8 mouse cellular contexts compared by ENCODE assay signal in genomic region chr2:30106364-30106763, GRCm38 (mm10). TPM values are rescaled to one million over a fixed set of nuclear protein-coding genes. Genes with fewer than 3 reads are reported as not detected.
DNase-seq lines count a peak whose midpoint lies in the region; ATAC-seq and TF ChIP-seq lines count a peak whose summit lies in the region.

No protein-coding gene starts in this region.

- H3K9ac ChIP-seq in heart, embryonic 12.5 days: no peak overlapping the region

- no peaks in the 10 kb centered on the region for H3K9me3 ChIP-seq in heart, embryonic 12.5 days (replicated peaks)

- H3K36me3 ChIP-seq in heart, embryonic 12.5 days: peaks cover 88% of the 10 kb centered on the region

- no peak for TF ChIP-seq POLR2A in brain, embryonic 14.5 days (IDR thresholded peaks at IDR 0.05; ENCODE audit: borderline replicate concordance, extremely low read depth, insufficient read depth, insufficient read length, poor library complexity, severe bottlenecking)

- H3K27me3 ChIP-seq in heart, embryonic 12.5 days (replicated peaks): no peaks in the 10 kb centered on the region

- H3K4me3 ChIP-seq in heart, embryonic 12.5 days: no peak overlapping the region

- H3K4me2 ChIP-seq in heart, embryonic 12.5 days: no peak overlapping the region

- peak; percentile 71; the same call in 1 of the 2 replicates for TF ChIP-seq CTCF in brain, embryonic 14.5 days (IDR thresholded peaks at IDR 0.05; ENCODE audit: borderline replicate concordance, extremely low read depth, insufficient read depth, insufficient read length)

- intact Hi-C loops in heart, postnatal 36 days (cut with DNase I): loop anchor here (2.0 kb wide), 1 partner anchor 52 kb away; no protein-coding TSS in a partner anchor

- peaks cover 7% of the 10 kb centered on the region; the same call in 1 of the 2 replicates for H3K4me1 ChIP-seq in heart, embryonic 12.5 days (replicated peaks)

- no peak overlapping the region for H3K27ac ChIP-seq in heart, embryonic 12.5 days (ENCODE audit: poor library complexity, severe bottlenecking)

- no peak for ATAC-seq in heart, embryonic 12.5 days (ENCODE audit: insufficient number of reproducible peaks, low FRiP score)

- DNase-seq in heart, postnatal 36 days: peak; percentile 32 to 57
- DNase-seq in urinary bladder, postnatal 14 days (ENCODE audit: low spot score): peak; percentile 59
- DNase-seq in urinary bladder, postnatal 4 days (ENCODE audit: low spot score in 2 of 2): no peak
- DNase-seq in brain, embryonic 14.5 days (ENCODE audit: low read depth): peak; percentile 50
- peak; percentile 76 to 79 for DNase-seq in kidney, postnatal 4 days
- peak; percentile 47 to 61 for DNase-seq in natural killer cell, adult 2 months (ENCODE audit: low spot score in 2 of 2)
- DNase-seq in gastrocnemius, adult 18-20 months (ENCODE audit: low spot score): no peak

RNA-seq across cellular contexts. Expression of gene Zdhhc12, which starts 12.9 kb away (rescaled TPM):
- total RNA-seq in heart, postnatal 36 days (2021): 1 to 10 TPM; 4.1 to 4.7 TPM
- 49.8 and 50.4 TPM in 2 replicates for polyA plus RNA-seq in heart, embryonic 12.5 days (2016; fragmentation: Nextera tagmentation; extraction: Ambion mirVana)
- 33.2 and 45.4 TPM in 2 replicates for polyA plus RNA-seq in brain, embryonic 14.5 days (2012; rRNA removed)
- total RNA-seq in gastrocnemius, adult 18-20 months (2021): 1 to 10 TPM; 2.1 to 2.8 TPM

RNA-seq across cellular contexts. Expression of gene Zer1, which starts 18.0 kb away (rescaled TPM):
- total RNA-seq in heart, postnatal 36 days (2021): 10 to 100 TPM; 24.3 to 27.3 TPM
- polyA plus RNA-seq in heart, embryonic 12.5 days (2016; fragmentation: Nextera tagmentation; extraction: Ambion mirVana): 5.7 and 6.1 TPM in 2 replicates
- polyA plus RNA-seq in brain, embryonic 14.5 days (2012; rRNA removed): 88.2 and 94.3 TPM in 2 replicates
- total RNA-seq in gastrocnemius, adult 18-20 months (2021): 10 to 100 TPM; 23.5 to 24.1 TPM

RNA-seq across cellular contexts. Expression of gene Tbc1d13, which starts 27.2 kb away (rescaled TPM):
- 10 to 100 TPM; 17.5 to 18.0 TPM for total RNA-seq in heart, postnatal 36 days (2021)
- polyA plus RNA-seq in heart, embryonic 12.5 days (2016; fragmentation: Nextera tagmentation; extraction: Ambion mirVana): 5.4 and 5.8 TPM in 2 replicates
- polyA plus RNA-seq in brain, embryonic 14.5 days (2012; rRNA removed): 75.4 and 84.1 TPM in 2 replicates
- total RNA-seq in gastrocnemius, adult 18-20 months (2021): 10 to 100 TPM; 11.7 to 12.0 TPM

RNA-seq across cellular contexts. Expression of gene Pkn3, which starts 28.9 kb away (rescaled TPM):
- 10 to 100 TPM in 1 of 2 experiments, 1 to 10 TPM in 1; 8.3 to 11.5 TPM for total RNA-seq in heart, postnatal 36 days (2021)
- polyA plus RNA-seq in heart, embryonic 12.5 days (2016; fragmentation: Nextera tagmentation; extraction: Ambion mirVana): 19.6 and 21.5 TPM in 2 replicates
- 3.7 and 7.2 TPM in 2 replicates for polyA plus RNA-seq in brain, embryonic 14.5 days (2012; rRNA removed)
- 1 to 10 TPM; 2.5 to 3.9 TPM for total RNA-seq in gastrocnemius, adult 18-20 months (2021)

RNA-seq across cellular contexts. Expression of gene Set, which starts 49.2 kb away (rescaled TPM):
- 100 to 1,000 TPM in 1 of 2 experiments, 10 to 100 TPM in 1; 87.1 to 103 TPM for total RNA-seq in heart, postnatal 36 days (2021)
- 297 and 306 TPM in 2 replicates for polyA plus RNA-seq in heart, embryonic 12.5 days (2016; fragmentation: Nextera tagmentation; extraction: Ambion mirVana)
- polyA plus RNA-seq in brain, embryonic 14.5 days (2012; rRNA removed): 223 and 340 TPM in 2 replicates
- total RNA-seq in gastrocnemius, adult 18-20 months (2021): 100 to 1,000 TPM in 1 of 2 experiments, 10 to 100 TPM in 1; 87.1 to 104 TPM

Comparison
In these comparisons a context has a peak if more than half of its experiments do, and no peak if none do; other contexts are left out.
1. DNase-seq: peak in heart, postnatal 36 days (2 of 2), urinary bladder, postnatal 14 days (single experiment), brain, embryonic 14.5 days (single experiment), kidney, postnatal 4 days (2 of 2) and natural killer cell, adult 2 months (2 of 2); none in urinary bladder, postnatal 4 days (0 of 2) and gastrocnemius, adult 18-20 months (single experiment).